Mouse (Mus musculus) natural killer cell, adult 2 months (primary cell): Measurements from ENCODE around the gene Kdm5b.
A peak's percentile ranks its signal among the peaks of the same experiment; 100 is the strongest.

Source experiments
- DNase-seq, 2 experiments: peaks; one replicate each; pipeline ENCODE4 v3.0.0; 2022; ENCODE audit warnings: low spot score in 2 of 2

Kdm5b gene

GRCm38 (mm10) chr1:134646963-134647282 lies 87.0 kb downstream of the Kdm5b start:
- DNase-seq: no peak

GRCm38 (mm10) chr1:134647591-134647990 lies 87.6 kb downstream of the Kdm5b start:
- DNase-seq: no peak

- DNase-seq: no peak
Measured at GRCm38 (mm10) chr1:134650816-134651215, 90.8 kb downstream of the Kdm5b start.

GRCm38 (mm10) chr1:134651268-134651850 lies 91.4 kb downstream of the Kdm5b start:
- peak in 1 of 2 experiments; percentile 21 for DNase-seq

- DNase-seq: no peak
Measured at GRCm38 (mm10) chr1:134651851-134652398, 92.0 kb downstream of the Kdm5b start.

- DNase-seq: no peak
Measured at GRCm38 (mm10) chr1:134653603-134654257, 93.8 kb downstream of the Kdm5b start.

- DNase-seq: no peak
Measured at GRCm38 (mm10) chr1:134658841-134659240, 98.9 kb downstream of the Kdm5b start.

GRCm38 (mm10) chr1:134660163-134660562 lies 100.2 kb downstream of the Kdm5b start:
- no peak for DNase-seq

- no peak for DNase-seq
Measured at GRCm38 (mm10) chr1:134671234-134672070, 111.5 kb downstream of the Kdm5b start.

- peak in 1 of 2 experiments; percentile 26 for DNase-seq
Measured at GRCm38 (mm10) chr1:134674312-134674711, 114.3 kb downstream of the Kdm5b start.

GRCm38 (mm10) chr1:134679445-134679844 lies 119.5 kb downstream of the Kdm5b start:
- peak; percentile 7 to 65 for DNase-seq

- DNase-seq: no peak
Measured at GRCm38 (mm10) chr1:134680617-134681016, 120.6 kb downstream of the Kdm5b start.

- no peak for DNase-seq
Measured at GRCm38 (mm10) chr1:134682460-134682859, 122.5 kb downstream of the Kdm5b start.
